Mouse (Mus musculus): ENCODE results near the gene Ap5m1.

Ap5m1 gene

GRCm38 (mm10) chr14:49127162-49127779 lies 61.4 kb downstream of the Ap5m1 start:
- DNase-seq (ENCODE audit: extremely low spot score), result no peak

GRCm38 (mm10) chr14:49128544-49129263 lies 62.8 kb downstream of the Ap5m1 start:
- DNase-seq (ENCODE audit: extremely low spot score), result no peak

- no peak for DNase-seq (ENCODE audit: extremely low spot score)
These were observed 66.5 kb downstream of the Ap5m1 start for GRCm38 (mm10) chr14:49132391-49132790.

GRCm38 (mm10) chr14:49138171-49138570 lies 72.3 kb downstream of the Ap5m1 start:
- no peak for DNase-seq (ENCODE audit: extremely low spot score)

GRCm38 (mm10) chr14:49140756-49141155 lies 74.9 kb downstream of the Ap5m1 start:
- DNase-seq (ENCODE audit: extremely low spot score), result no peak
